Mouse (Mus musculus): ENCODE data around the gene Smdt1.

GRCm38 (mm10) chr15:82378261-82379180, 39.8 kb downstream of the Smdt1 start:
- TF ChIP-seq CTCF (IDR thresholded peaks at IDR 0.05; ENCODE audit: low read depth) (no peak), EP300 (IDR thresholded peaks at IDR 0.05; ENCODE audit: low read depth) (no peak)
